Mouse (Mus musculus): ENCODE results near the gene Dnajb6.

Gene Dnajb6

GRCm38 (mm10) chr5:29854376-29854775 lies 118.9 kb downstream of the Dnajb6 start:
- no peak for DNase-seq

- DNase-seq = no peak
These were observed 119.5 kb downstream of the Dnajb6 start for GRCm38 (mm10) chr5:29854971-29855370.

- DNase-seq = no peak
These were observed 126.0 kb downstream of the Dnajb6 start for GRCm38 (mm10) chr5:29861522-29861921.

- no peak for DNase-seq
These were observed 126.9 kb downstream of the Dnajb6 start for GRCm38 (mm10) chr5:29862388-29862787.

- DNase-seq = no peak
These were observed 128.8 kb downstream of the Dnajb6 start for GRCm38 (mm10) chr5:29864291-29864737.

GRCm38 (mm10) chr5:29864994-29865393 lies 129.5 kb downstream of the Dnajb6 start:
- DNase-seq = no peak

All from cerebellum, adult 8-10 months (tissue).